Mouse (Mus musculus): Measurements from ENCODE around the gene Tecr.

- TF ChIP-seq POLR2A (IDR thresholded peaks at IDR 0.05; ENCODE audit: control insufficient read depth in 1 of 2, insufficient read depth in 1 of 2, low read depth in 1 of 2, low read length in 2 of 2, poor library complexity in 1 of 2) (no peak), GABPA (IDR thresholded peaks at IDR 0.05; ENCODE audit: low read depth, low read length) (no peak), CTCF (IDR thresholded peaks at IDR 0.05 in 2 of 3, conservative IDR thresholded peaks at IDR 0.05 in 1 of 3; ENCODE audit: control insufficient read depth in 1 of 3, insufficient read depth in 1 of 3, low read depth in 2 of 3, low read length in 3 of 3, poor library complexity in 1 of 3, severe bottlenecking in 1 of 3) (no peak), ZC3H11A (IDR thresholded peaks at IDR 0.05; ENCODE audit: low read depth, low read length) (no peak), EP300 (IDR thresholded peaks at IDR 0.05; ENCODE audit: low read depth in 1 of 2, low read length in 2 of 2) (no peak), UBTF (IDR thresholded peaks at IDR 0.05; ENCODE audit: borderline replicate concordance, insufficient read depth, low read depth, low read length) (no peak), RCOR1 (IDR thresholded peaks at IDR 0.05; ENCODE audit: low read depth, low read length) (no peak), ZNF384 (IDR thresholded peaks at IDR 0.05; ENCODE audit: low read depth, low read length) (no peak), JUND (IDR thresholded peaks at IDR 0.05; ENCODE audit: low read depth, low read length) (no peak), TCF12 (IDR thresholded peaks at IDR 0.05; ENCODE audit: low read depth, low read length) (no peak), GATA1 (IDR thresholded peaks at IDR 0.05; ENCODE audit: low read depth, low read length) (no peak), MYC (IDR thresholded peaks at IDR 0.05; ENCODE audit: low read depth, low read length) (no peak), POLR2AphosphoS5 (IDR thresholded peaks at IDR 0.05; ENCODE audit: borderline replicate concordance, low read depth, low read length) (no peak)
These were observed 15.1 kb downstream of the Tecr start for GRCm38 (mm10) chr8:83592682-83593081.
